Mouse (Mus musculus) heart, embryonic 16.5 days (tissue): ENCODE data around the gene Car8. TPM values are rescaled to one million over a fixed set of nuclear protein-coding genes. Genes with fewer than 3 reads are reported as not detected.
"Not testable (repeated sequence)": the region's sequence is repeated elsewhere in the genome, so short reads cannot be mapped to it uniquely, and the experiment has no call there.

Experiments
- ATAC-seq: fragments of 200-750 bp; cut with Nextera tagmentation; replicated peaks from 2 replicates; pipeline ENCODE4 v1.8.0; 2017; ENCODE audit warnings: moderate number of reproducible peaks; ENCODE audit not compliant: insufficient read depth, low FRiP score; ENCODE audit errors: extremely low read depth
- H3K27ac ChIP-seq: fragments of 300-500 bp; sonication (generic); 2 replicates; pipeline ENCODE4 v1.5.1; 2014; ENCODE audit warnings: mild to moderate bottlenecking, low read length, control low read depth, moderate library complexity
- H3K27me3 ChIP-seq: fragments of 300-500 bp; sonication (generic); 2 replicates; pipeline ENCODE4 v1.6.1; 2014; ENCODE audit warnings: low read length, mixed read lengths; ENCODE audit not compliant: control insufficient read depth, insufficient read depth
- H3K36me3 ChIP-seq: fragments of 300-500 bp; sonication (generic); 2 replicates; pipeline ENCODE4 v1.6.1; 2014; ENCODE audit not compliant: control insufficient read depth, insufficient read depth
- H3K4me1 ChIP-seq: fragments of 300-500 bp; sonication (generic); 2 replicates; pipeline ENCODE4 v1.6.1; 2014; ENCODE audit warnings: low read length, mixed read lengths; ENCODE audit not compliant: control insufficient read depth, insufficient read depth
- H3K4me2 ChIP-seq: fragments of 300-500 bp; sonication (generic); 2 replicates; pipeline ENCODE4 v1.6.1; 2014; ENCODE audit warnings: low read depth, mild to moderate bottlenecking, control low read depth, low read length
- H3K4me3 ChIP-seq: fragments of 300-500 bp; sonication (generic); 2 replicates; pipeline ENCODE4 v1.5.1; 2014; ENCODE audit warnings: mild to moderate bottlenecking, control low read depth, low read length
- H3K9ac ChIP-seq: fragments of 300-500 bp; sonication (generic); 2 replicates; pipeline ENCODE4 v1.6.1; 2014; ENCODE audit warnings: low read length, control low read depth
- H3K9me3 ChIP-seq: fragments of 300-500 bp; sonication (generic); replicated peaks from 2 replicates; pipeline ENCODE4 v1.6.1; 2016; ENCODE audit warnings: low read length; ENCODE audit not compliant: control insufficient read depth
- WGBS: fragments of 180-500 bp; shearing (Covaris S2); extraction: QIAGEN DNeasy Blood & Tissue Kit; methylation state at CpG from one replicate; pipeline ENCODE4 v1.1.7; 2014; 5-methylcytosine and 5-hydroxymethylcytosine counted together
- microRNA-seq: library from miRNA; unstranded; fragments of <30 nt; microRNA quantifications from one replicate; pipeline ENCODE4, GENCODE M21; 2017
- polyA plus RNA-seq: library from polyadenylated mRNA; unstranded; fragments of >200 nt; fragmentation: Nextera tagmentation; extraction: Ambion mirVana; gene quantifications from 2 replicates; pipeline ENCODE4 v1.2.1, GENCODE M21; 2015

Car8 gene
- polyA plus RNA-seq, 1 experiment from 2014 or later, result 12.9 TPM

- ATAC-seq, result no peak
- Histone ChIP-seq H3K4me1 (no peaks in the 10 kb centered on the region), H3K9ac (no peak overlapping the region), H3K4me2 (no peak overlapping the region), H3K27ac (no peak overlapping the region), H3K9me3 (no peaks in the 10 kb centered on the region), H3K27me3 (no peaks in the 10 kb centered on the region), H3K4me3 (no peak overlapping the region), H3K36me3 (no peaks in the 10 kb centered on the region)
- WGBS, result 83% methylated on average over 16 of the region's 16 CpGs
Observed at GRCm38 (mm10) chr4:8109906-8110567, 128.8 kb downstream of the Car8 start.

GRCm38 (mm10) chr4:8101466-8101865 is 137.4 kb downstream of the Car8 start:
- no peak overlapping the region for H3K4me2 ChIP-seq
- H3K36me3 ChIP-seq, result no peaks in the 10 kb centered on the region
- H3K4me1 ChIP-seq, result no peaks in the 10 kb centered on the region
- no peak for ATAC-seq
- no peaks in the 10 kb centered on the region for H3K27me3 ChIP-seq
- H3K9me3 ChIP-seq, result no peaks in the 10 kb centered on the region
- H3K27ac ChIP-seq, result no peak overlapping the region
- H3K4me3 ChIP-seq, result no peak overlapping the region
- H3K9ac ChIP-seq, result no peak overlapping the region
- WGBS, result 28% methylated on average over 3 of the region's 3 CpGs

GRCm38 (mm10) chr4:8098084-8098483 is 140.8 kb downstream of the Car8 start:
- H3K4me1 ChIP-seq, result no peaks in the 10 kb centered on the region
- WGBS, result 82% methylated on average over 4 of the region's 4 CpGs
- no peak overlapping the region for H3K27ac ChIP-seq
- H3K4me3 ChIP-seq, result no peak overlapping the region
- H3K9ac ChIP-seq, result no peak overlapping the region
- ATAC-seq, result no peak
- no peaks in the 10 kb centered on the region for H3K9me3 ChIP-seq
- H3K27me3 ChIP-seq, result no peaks in the 10 kb centered on the region
- no peak overlapping the region for H3K4me2 ChIP-seq
- no peaks in the 10 kb centered on the region for H3K36me3 ChIP-seq

GRCm38 (mm10) chr4:8097683-8098082 is 141.2 kb downstream of the Car8 start:
- Histone ChIP-seq H3K9me3 (no peaks in the 10 kb centered on the region), H3K4me3 (no peak overlapping the region), H3K27ac (no peak overlapping the region), H3K4me1 (no peaks in the 10 kb centered on the region), H3K27me3 (no peaks in the 10 kb centered on the region), H3K9ac (no peak overlapping the region), H3K4me2 (no peak overlapping the region), H3K36me3 (no peaks in the 10 kb centered on the region)
- WGBS, result 70% methylated on average over 3 of the region's 3 CpGs
- no peak for ATAC-seq

GRCm38 (mm10) chr4:8093566-8093965 is 145.3 kb downstream of the Car8 start:
- H3K9ac ChIP-seq, H3K27ac ChIP-seq, H3K4me2 ChIP-seq, H3K9me3 ChIP-seq, H3K27me3 ChIP-seq, H3K36me3 ChIP-seq, H3K4me3 ChIP-seq, H3K4me1 ChIP-seq, ATAC-seq: not testable (repeated sequence)
- 77% methylated on average over 3 of the region's 3 CpGs for WGBS

Small RNA genes lying within 50 kb of the gene (microRNA-seq; reads per million reads assigned to microRNA genes)
- gene Gm25355, result not detected
